Mouse (Mus musculus): ENCODE results near the gene Fam49a.

- no peak for TF ChIP-seq POLR2A (IDR thresholded peaks at IDR 0.05; ENCODE audit: insufficient read depth, low read depth, low read length)
- TF ChIP-seq CTCF (IDR thresholded peaks at IDR 0.05) = no peak
Observed at GRCm38 (mm10) chr12:12260979-12261960, 669 bp upstream of the Fam49a start.
